Mouse (Mus musculus) heart, postnatal 25 days (tissue): ENCODE data around the gene Med23. TPM values are rescaled to one million over a fixed set of nuclear protein-coding genes. Genes with fewer than 3 reads are reported as not detected.

ENCODE experiments used
- DNase-seq: peaks from one replicate; pipeline ENCODE4 v3.0.0; 2022; ENCODE audit warnings: low spot score
- intact Hi-C: fragments of 180-260 bp; cut with DNase I; formaldehyde crosslinking; loops from one replicate; pipeline ENCODE4 v1.15.1; 2025
- microRNA-seq: library from miRNA; unstranded; fragments of <30 nt; microRNA quantifications from one replicate; pipeline ENCODE4 v1.2.0, GENCODE M21; 2022
- total RNA-seq, 2 experiments: library from RNA; stranded (reverse); gene quantifications; 2 replicates each; pipeline ENCODE4 v1.2.3; 2021

The Med23 gene
- total RNA-seq, 2 experiments from 2014 or later, result 14.7 to 15.6 TPM

- DNase-seq, result no peak
- intact Hi-C loops, result no loop called here
Observed at GRCm38 (mm10) chr10:24958280-24959042, 88.7 kb downstream of the Med23 start.

- intact Hi-C loops, result no loop called here
- DNase-seq, result no peak
Observed at GRCm38 (mm10) chr10:24959043-24959916, 89.5 kb downstream of the Med23 start.

DNA sequence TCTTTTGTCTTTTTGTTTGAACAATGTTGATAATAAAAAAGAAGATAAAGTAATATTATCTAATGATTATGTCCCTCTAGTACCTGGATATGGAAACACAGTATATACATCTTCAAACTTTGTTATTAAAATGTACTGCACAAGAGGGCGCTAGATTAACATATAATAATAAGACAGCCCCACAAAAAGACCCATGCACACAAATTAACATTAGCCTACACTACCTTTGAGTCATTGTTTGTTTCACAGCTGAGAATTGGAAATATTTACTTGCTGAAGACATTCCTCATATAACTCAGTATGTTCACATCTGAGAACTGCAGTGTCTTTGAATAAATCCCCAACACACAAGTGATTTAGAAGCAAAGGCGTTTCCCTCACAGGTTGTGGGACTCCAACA lies 91.3 kb downstream of the Med23 start:
- intact Hi-C loops, result loop anchor here (1.0 kb wide), 1 partner anchor 258 kb away; no protein-coding TSS in a partner anchor
- DNase-seq, result no peak

GRCm38 (mm10) chr10:24961889-24962288 lies 92.1 kb downstream of the Med23 start:
- no peak for DNase-seq
- intact Hi-C loops, result loop anchor here (1.0 kb wide), 1 partner anchor 257 kb away; no protein-coding TSS in a partner anchor

Small RNA genes within 50 kb of the gene (microRNA-seq; reads per million reads assigned to microRNA genes)
- gene Mir6905, result not detected

Other genes with a start within 250 kb of the Med23 start
- gene Enpp1, start 157.8 kb upstream of the Med23 start, total RNA-seq, result 1 to 10 TPM; 6.3 to 6.5 TPM
- gene Enpp3, start 27.2 kb upstream of the Med23 start, total RNA-seq, result 1 to 10 TPM; 2.9 to 4.7 TPM
- under 1 TPM in 1 of 2 experiments, not detected in 1; 0.17 TPM for gene Arg1, start 57.5 kb downstream of the Med23 start, total RNA-seq